ENCODE assay signal across 10 mouse cellular contexts in the genomic region with DNA sequence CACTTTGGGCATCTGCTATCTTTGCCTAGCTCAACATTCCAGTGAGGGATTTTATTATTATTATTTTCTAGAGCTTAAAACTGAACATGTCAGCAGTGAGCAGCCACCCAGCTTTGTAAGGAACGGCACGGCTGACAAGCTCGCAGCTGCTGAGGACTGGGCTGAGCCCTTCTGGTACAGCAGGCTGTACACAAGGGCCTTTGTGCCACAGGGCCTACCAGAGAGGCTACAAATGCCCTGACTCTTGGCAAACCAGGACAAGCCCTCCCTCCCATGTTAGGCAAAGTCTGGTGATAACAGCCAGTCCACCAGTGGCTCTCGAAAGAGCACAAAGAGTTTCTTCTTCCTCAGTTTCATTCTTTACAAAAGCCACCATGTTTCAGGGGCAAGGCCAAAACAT.
"Had no signal": no experiment of that assay in that cellular context is flagged by ENCODE, and none has a peak within 500 bp of the region (broad histone marks: within the 10 kb centered on the region; RNA-seq: fewer than 3 reads in every experiment).

No protein-coding gene starts in this region.

- ATAC-seq: inflammation-experienced regulatory T-cells, adult 6 months; intestine, postnatal 0 days; lung, postnatal 0 days had no signal

- DNase-seq: kidney, adult 8-10 months; kidney, postnatal 25 days; lung, adult 2 months; lung, postnatal 36 days; midbrain, embryonic 14.5 days; thymus, adult 2 months; thymus, postnatal 25 days had no signal
